Mouse (Mus musculus): ENCODE results near the gene Gprin2.

DNA sequence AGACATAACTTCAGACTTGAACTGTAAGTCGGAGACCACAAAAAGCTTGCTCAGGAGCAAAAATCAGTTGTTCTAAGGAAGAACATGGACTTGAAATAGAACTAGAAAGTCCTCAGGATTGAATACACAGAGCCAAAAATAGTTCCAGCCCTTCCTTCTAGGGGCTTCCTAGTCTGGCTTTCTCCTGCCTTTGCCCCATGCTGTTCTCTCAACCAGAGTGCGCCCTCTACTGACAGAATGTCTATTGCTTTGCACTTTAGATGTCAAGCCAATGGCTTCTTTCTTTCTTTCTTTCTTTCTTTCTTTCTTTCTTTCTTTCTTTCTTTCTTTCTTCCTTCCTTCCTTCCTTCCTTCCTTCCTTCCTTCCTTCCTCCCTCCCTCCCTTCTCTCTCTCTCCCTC, 7.2 kb upstream of the Gprin2 start:
- TF ChIP-seq GATA1 (IDR thresholded peaks at IDR 0.05; ENCODE audit: low read length) (no peak), TAL1 (IDR thresholded peaks at IDR 0.05; ENCODE audit: low read length) (no peak)

Data from erythroblast, embryonic 14.5 days (primary cell).